Mouse (Mus musculus) frontal cortex, postnatal 25 days (tissue): ENCODE data around the gene Lnx2.

Experiments used
- DNase-seq, 2 experiments: peaks; one replicate each; pipeline ENCODE4 v3.0.0; 2022; ENCODE audit warnings: low spot score in 2 of 2

The Lnx2 gene

GRCm38 (mm10) chr5:147076026-147076798 lies at the start of gene Lnx2:
Gene Lnx2 (minus strand): TSS chr5:147076586.
- peak; percentile 96 to 97 for DNase-seq

- no peak for DNase-seq
Observed at GRCm38 (mm10) chr5:147125542-147126185, 49.3 kb upstream of the Lnx2 start.

DNA sequence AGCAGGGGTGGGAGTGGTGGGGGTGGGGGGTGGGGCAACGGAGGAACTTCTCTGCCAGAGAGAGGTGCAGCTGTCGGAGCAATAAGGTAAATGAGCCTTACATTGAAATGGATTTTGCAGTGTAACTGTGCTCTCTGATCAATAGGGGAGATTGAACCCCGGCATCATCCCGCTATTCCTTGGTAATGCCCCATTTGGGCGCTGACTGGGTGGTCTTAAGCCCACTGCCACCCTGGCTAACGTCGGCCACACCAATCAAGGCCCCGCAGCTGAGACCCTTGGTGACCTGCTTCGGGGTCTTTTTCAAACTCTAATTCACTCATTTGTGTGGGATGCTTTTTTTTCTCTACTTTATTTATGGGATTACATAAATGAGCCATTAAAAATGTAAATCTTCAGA lies 48.4 kb upstream of the Lnx2 start:
- no peak for DNase-seq

- no peak for DNase-seq
Observed at GRCm38 (mm10) chr5:147121146-147121545, 44.8 kb upstream of the Lnx2 start.

DNA sequence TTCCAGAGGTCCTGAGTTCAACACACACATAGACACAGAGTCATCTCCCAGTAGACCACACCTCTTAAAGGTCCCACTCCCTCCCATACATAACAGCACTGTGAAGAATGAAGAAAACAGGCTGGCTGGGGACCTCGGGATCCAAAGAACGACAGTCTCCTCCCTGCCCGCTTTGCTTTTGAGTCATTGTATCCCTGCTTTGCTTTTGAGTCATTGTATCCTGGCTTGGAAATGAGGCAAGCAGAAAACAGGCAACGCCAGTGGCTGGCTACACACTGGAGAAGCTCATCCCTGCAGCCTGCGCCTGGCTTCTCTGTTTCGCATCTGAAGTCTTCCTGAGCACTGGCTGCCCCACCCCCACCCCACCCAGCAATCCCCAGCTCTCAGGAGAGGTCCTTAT lies 40.6 kb upstream of the Lnx2 start:
- DNase-seq = no peak

GRCm38 (mm10) chr5:147115631-147116030 lies 39.2 kb upstream of the Lnx2 start:
- no peak for DNase-seq

GRCm38 (mm10) chr5:147114738-147115137 lies 38.4 kb upstream of the Lnx2 start:
- no peak for DNase-seq

GRCm38 (mm10) chr5:147108861-147109591 lies 32.6 kb upstream of the Lnx2 start:
- DNase-seq = no peak

GRCm38 (mm10) chr5:147107276-147107675 lies 30.9 kb upstream of the Lnx2 start:
- no peak for DNase-seq

DNA sequence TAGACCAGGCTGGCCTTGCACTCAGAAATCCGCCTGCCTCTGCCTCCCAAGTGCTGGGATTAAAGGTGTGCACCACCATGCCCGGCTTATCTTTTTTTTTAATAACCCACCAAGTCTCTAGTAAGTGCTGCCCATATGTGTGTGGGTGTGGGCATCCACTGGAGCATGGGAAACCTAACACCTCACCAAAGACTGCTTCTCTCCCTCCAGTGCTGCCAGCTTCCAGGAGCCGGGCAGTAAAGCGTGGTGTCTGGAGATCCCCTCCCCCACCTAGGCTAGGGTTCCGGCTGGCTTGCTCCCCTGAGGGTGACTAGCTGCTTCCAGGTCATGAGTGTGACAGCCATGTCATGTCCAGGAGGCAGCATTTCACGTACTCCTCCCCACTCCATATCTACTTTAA lies 25.9 kb upstream of the Lnx2 start:
- no peak for DNase-seq

- no peak for DNase-seq
Observed at GRCm38 (mm10) chr5:147100180-147100579, 23.8 kb upstream of the Lnx2 start.

DNA sequence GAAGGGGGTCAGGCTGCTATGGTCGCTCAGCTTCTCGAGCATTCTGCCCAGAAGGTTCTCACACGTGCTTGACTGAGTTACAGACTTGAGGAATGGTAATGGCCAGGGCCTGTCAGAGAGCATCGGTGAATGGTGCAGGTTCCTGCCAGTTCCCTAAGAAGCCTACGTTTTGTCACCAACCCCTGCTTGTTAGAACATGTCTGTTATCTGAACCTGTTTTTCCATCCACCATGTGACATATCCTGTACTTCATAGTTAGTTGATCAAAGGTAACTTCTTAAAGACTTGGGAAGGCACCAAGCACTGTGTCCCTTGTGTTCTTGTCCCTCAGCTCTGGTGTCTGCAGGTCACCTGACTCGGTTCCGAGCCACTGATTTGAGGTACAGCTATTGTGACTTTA lies 22.3 kb upstream of the Lnx2 start:
- no peak for DNase-seq

- DNase-seq = no peak
Observed at GRCm38 (mm10) chr5:147096586-147096985, 20.2 kb upstream of the Lnx2 start.

DNA sequence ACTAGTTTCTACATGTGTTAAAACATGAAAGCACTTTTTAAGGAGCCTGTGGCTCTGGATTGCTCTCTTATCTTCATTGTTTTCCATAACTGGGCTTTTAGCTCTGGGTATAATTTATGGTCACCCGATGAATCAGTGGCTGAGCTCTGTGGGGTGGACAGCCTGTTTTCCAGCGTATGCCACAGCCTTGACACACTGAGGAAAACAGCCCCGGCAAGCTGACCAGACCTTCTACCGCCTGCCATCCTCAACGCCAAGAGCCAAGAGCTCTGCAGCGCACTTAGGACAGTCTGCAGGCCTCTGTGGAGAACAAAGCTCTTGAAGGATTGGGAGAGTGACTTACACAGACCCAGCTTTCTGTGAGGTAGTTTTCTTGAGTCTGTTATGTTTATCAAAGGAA lies 17.9 kb upstream of the Lnx2 start:
- no peak for DNase-seq

- no peak for DNase-seq
Observed at GRCm38 (mm10) chr5:147092448-147092847, 16.1 kb upstream of the Lnx2 start.

- no peak for DNase-seq
Observed at GRCm38 (mm10) chr5:147090256-147090963, 14.0 kb upstream of the Lnx2 start.

- DNase-seq = no peak
Observed at GRCm38 (mm10) chr5:147089836-147090235, 13.4 kb upstream of the Lnx2 start.

GRCm38 (mm10) chr5:147086816-147087215 lies 10.4 kb upstream of the Lnx2 start:
- DNase-seq = no peak

GRCm38 (mm10) chr5:147085201-147085894 lies 9.0 kb upstream of the Lnx2 start:
- peak; percentile 56 to 61 for DNase-seq

GRCm38 (mm10) chr5:147078110-147078900 lies 1.9 kb upstream of the Lnx2 start:
- no peak for DNase-seq
